Mouse (Mus musculus): ENCODE data around the gene Tmem160.

DNA sequence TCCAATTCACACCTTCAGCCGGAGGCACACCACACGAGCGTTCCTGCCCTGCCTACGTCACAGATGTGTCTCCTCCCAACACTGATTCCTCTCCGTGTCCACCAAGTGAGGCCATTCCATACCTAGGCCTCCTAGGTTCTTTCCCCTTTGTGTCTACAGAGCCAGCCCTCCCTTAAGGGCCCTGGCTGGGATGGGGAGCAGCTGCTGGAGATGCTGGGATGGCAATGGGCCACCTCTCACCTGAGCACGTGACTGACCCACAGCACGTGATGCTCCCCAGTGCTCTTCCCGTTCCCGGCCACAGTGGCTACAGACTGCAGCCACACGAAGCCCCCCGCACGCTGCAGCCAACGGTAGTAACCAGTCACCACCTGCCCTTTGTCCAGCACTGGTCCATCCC is 8.0 kb downstream of the Tmem160 start:
- TF ChIP-seq EP300 (IDR thresholded peaks at IDR 0.05; ENCODE audit: insufficient read depth, low read depth, low read length) (no peak), POLR2A (IDR thresholded peaks at IDR 0.05; ENCODE audit: insufficient read depth, low read length) (no peak), CTCF (IDR thresholded peaks at IDR 0.05; ENCODE audit: low read depth, low read length) (no peak)
